Mouse (Mus musculus): Measurements from ENCODE around the gene Sh3kbp1. TPM values are rescaled to one million over a fixed set of nuclear protein-coding genes. Genes with fewer than 3 reads are reported as not detected.

The Sh3kbp1 gene
- polyA plus RNA-seq, 1 experiment from 2014 or later, result 31.6 TPM

- 83% methylated on average over 5 of the region's 5 CpGs for WGBS
- no peak for ATAC-seq
Observed at GRCm38 (mm10) chrX:159828135-159828534, 201.1 kb downstream of the Sh3kbp1 start.

GRCm38 (mm10) chrX:159829192-159829852 is 202.2 kb downstream of the Sh3kbp1 start:
- Histone ChIP-seq H3K9me3 (no peaks in the 10 kb centered on the region), H3K4me1 (replicated peaks) (no peaks in the 10 kb centered on the region), H3K9ac (no peak overlapping the region), H3K27ac (no peak overlapping the region), H3K4me3 (replicated peaks) (no peak overlapping the region), H3K4me2 (replicated peaks) (no peak overlapping the region), H3K27me3 (replicated peaks) (no peaks in the 10 kb centered on the region), H3K36me3 (no peaks in the 10 kb centered on the region)
- no peak for ATAC-seq
- WGBS, result 65% methylated on average over 6 of the region's 6 CpGs

More at GRCm38 (mm10) chrX:159828135-159828534, 201.1 kb downstream of the Sh3kbp1 start:
- H3K27me3 ChIP-seq (replicated peaks), result no peaks in the 10 kb centered on the region
- H3K9me3 ChIP-seq, result no peaks in the 10 kb centered on the region
- no peak overlapping the region for H3K9ac ChIP-seq
- no peak overlapping the region for H3K27ac ChIP-seq
- no peaks in the 10 kb centered on the region for H3K36me3 ChIP-seq
- no peaks in the 10 kb centered on the region for H3K4me1 ChIP-seq (replicated peaks)
- H3K4me3 ChIP-seq (replicated peaks), result no peak overlapping the region
- no peak overlapping the region for H3K4me2 ChIP-seq (replicated peaks)

- Histone ChIP-seq H3K9me3 (no peaks in the 10 kb centered on the region), H3K4me2 (replicated peaks) (no peak overlapping the region), H3K27ac (no peak overlapping the region), H3K27me3 (replicated peaks) (no peaks in the 10 kb centered on the region), H3K9ac (no peak overlapping the region), H3K4me1 (replicated peaks) (no peaks in the 10 kb centered on the region), H3K36me3 (no peaks in the 10 kb centered on the region), H3K4me3 (replicated peaks) (no peak overlapping the region)
- WGBS, result 35% methylated on average over 2 of the region's 2 CpGs
- no peak for ATAC-seq
Observed at GRCm38 (mm10) chrX:159831176-159831575, 204.1 kb downstream of the Sh3kbp1 start.

- 85% methylated on average over 4 of the region's 4 CpGs for WGBS
Observed at GRCm38 (mm10) chrX:159835239-159835638, 208.2 kb downstream of the Sh3kbp1 start.

GRCm38 (mm10) chrX:159837379-159837778 is 210.3 kb downstream of the Sh3kbp1 start:
- H3K9me3 ChIP-seq, result no peaks in the 10 kb centered on the region
- no peak for ATAC-seq
- 78% methylated on average over 1 of the region's 1 CpGs for WGBS

More at GRCm38 (mm10) chrX:159835239-159835638, 208.2 kb downstream of the Sh3kbp1 start:
- no peak overlapping the region for H3K9ac ChIP-seq
- H3K27ac ChIP-seq, result no peak overlapping the region
- no peaks in the 10 kb centered on the region for H3K4me1 ChIP-seq (replicated peaks)
- H3K4me2 ChIP-seq (replicated peaks), result no peak overlapping the region
- no peaks in the 10 kb centered on the region for H3K9me3 ChIP-seq
- no peaks in the 10 kb centered on the region for H3K27me3 ChIP-seq (replicated peaks)
- H3K4me3 ChIP-seq (replicated peaks), result no peak overlapping the region
- no peak for ATAC-seq
- no peaks in the 10 kb centered on the region for H3K36me3 ChIP-seq

DNA sequence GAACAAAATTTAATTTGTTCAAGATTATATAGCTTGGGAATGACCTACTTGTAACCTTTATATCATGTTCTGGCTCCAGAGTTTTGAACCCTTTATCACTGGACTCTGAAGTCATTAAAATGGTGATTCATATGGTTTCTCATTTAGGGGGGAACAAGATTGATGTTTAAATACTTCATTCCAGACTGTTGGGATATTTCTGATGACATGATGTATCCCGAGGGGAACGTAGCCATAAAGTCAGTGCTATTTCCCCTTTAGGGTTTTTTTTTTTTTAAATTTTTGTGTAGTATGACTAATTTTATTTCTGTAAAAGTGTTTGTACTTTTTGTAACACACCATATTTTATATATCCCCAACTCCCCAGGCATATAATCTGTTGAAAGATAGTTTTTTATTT is 212.7 kb downstream of the Sh3kbp1 start:
- H3K4me3 ChIP-seq (replicated peaks), result no peak overlapping the region
- no peak overlapping the region for H3K4me2 ChIP-seq (replicated peaks)
- H3K27ac ChIP-seq, result no peak overlapping the region
- no peaks in the 10 kb centered on the region for H3K36me3 ChIP-seq
- WGBS, result 73% methylated on average over 2 of the region's 2 CpGs
- no peaks in the 10 kb centered on the region for H3K9me3 ChIP-seq
- no peaks in the 10 kb centered on the region for H3K27me3 ChIP-seq (replicated peaks)
- no peak for ATAC-seq
- H3K4me1 ChIP-seq (replicated peaks), result no peaks in the 10 kb centered on the region
- no peak overlapping the region for H3K9ac ChIP-seq

More at GRCm38 (mm10) chrX:159837379-159837778, 210.3 kb downstream of the Sh3kbp1 start:
- Histone ChIP-seq H3K27me3 (replicated peaks) (no peaks in the 10 kb centered on the region), H3K4me3 (replicated peaks) (no peak overlapping the region), H3K4me2 (replicated peaks) (no peak overlapping the region), H3K4me1 (replicated peaks) (no peaks in the 10 kb centered on the region), H3K27ac (no peak overlapping the region), H3K36me3 (no peaks in the 10 kb centered on the region), H3K9ac (no peak overlapping the region)

GRCm38 (mm10) chrX:159840225-159840624 is 213.2 kb downstream of the Sh3kbp1 start:
- Histone ChIP-seq H3K27me3 (replicated peaks) (no peaks in the 10 kb centered on the region), H3K4me3 (replicated peaks) (no peak overlapping the region), H3K9ac (no peak overlapping the region), H3K9me3 (no peaks in the 10 kb centered on the region), H3K36me3 (no peaks in the 10 kb centered on the region), H3K4me1 (replicated peaks) (no peaks in the 10 kb centered on the region), H3K27ac (no peak overlapping the region), H3K4me2 (replicated peaks) (no peak overlapping the region)
- 49% methylated on average over 7 of the region's 7 CpGs for WGBS
- ATAC-seq, result no peak

DNA sequence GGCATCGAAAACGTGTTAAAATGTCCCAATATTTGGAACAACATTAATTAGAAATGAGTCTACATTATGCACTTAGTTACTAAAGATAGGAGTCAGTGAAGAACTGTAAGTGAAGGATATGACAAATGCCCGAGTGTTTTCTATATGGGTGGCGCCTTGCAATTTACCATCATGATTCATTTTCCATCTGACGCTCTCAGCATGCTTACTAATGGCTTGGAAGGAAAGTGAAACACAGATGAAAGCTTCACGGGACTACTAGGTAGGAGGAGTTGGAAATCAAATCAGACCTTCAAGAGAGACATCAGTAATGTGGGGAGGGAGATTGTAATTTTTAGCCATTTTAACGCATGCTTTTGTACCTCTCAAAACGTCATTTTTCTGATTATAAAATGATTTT is 223.7 kb downstream of the Sh3kbp1 start:
- H3K9me3 ChIP-seq, result no peaks in the 10 kb centered on the region
- no peaks in the 10 kb centered on the region for H3K36me3 ChIP-seq
- no peak overlapping the region for H3K27ac ChIP-seq
- no peaks in the 10 kb centered on the region for H3K4me1 ChIP-seq (replicated peaks)
- no peak overlapping the region for H3K4me2 ChIP-seq (replicated peaks)
- 86% methylated on average over 8 of the region's 8 CpGs for WGBS
- no peak for ATAC-seq
- H3K4me3 ChIP-seq (replicated peaks), result no peak overlapping the region
- H3K27me3 ChIP-seq (replicated peaks), result no peaks in the 10 kb centered on the region
- H3K9ac ChIP-seq, result no peak overlapping the region

GRCm38 (mm10) chrX:159856866-159857265 is 229.8 kb downstream of the Sh3kbp1 start:
- no peak overlapping the region for H3K9ac ChIP-seq
- ATAC-seq, result no peak
- H3K4me1 ChIP-seq (replicated peaks), result no peaks in the 10 kb centered on the region
- H3K9me3 ChIP-seq, result no peaks in the 10 kb centered on the region
- no peak overlapping the region for H3K4me2 ChIP-seq (replicated peaks)
- no peaks in the 10 kb centered on the region for H3K36me3 ChIP-seq
- no peak overlapping the region for H3K4me3 ChIP-seq (replicated peaks)
- H3K27ac ChIP-seq, result no peak overlapping the region
- H3K27me3 ChIP-seq (replicated peaks), result no peaks in the 10 kb centered on the region
- WGBS, result 86% methylated on average over 1 of the region's 1 CpGs

- Histone ChIP-seq H3K4me3 (replicated peaks) (no peak overlapping the region), H3K27me3 (replicated peaks) (no peaks in the 10 kb centered on the region), H3K4me2 (replicated peaks) (no peak overlapping the region), H3K36me3 (no peaks in the 10 kb centered on the region), H3K9ac (no peak overlapping the region), H3K4me1 (replicated peaks) (no peaks in the 10 kb centered on the region), H3K27ac (no peak overlapping the region), H3K9me3 (no peaks in the 10 kb centered on the region)
- 74% methylated on average over 1 of the region's 1 CpGs for WGBS
- no peak for ATAC-seq
Observed at GRCm38 (mm10) chrX:159858126-159858525, 231.1 kb downstream of the Sh3kbp1 start.

DNA sequence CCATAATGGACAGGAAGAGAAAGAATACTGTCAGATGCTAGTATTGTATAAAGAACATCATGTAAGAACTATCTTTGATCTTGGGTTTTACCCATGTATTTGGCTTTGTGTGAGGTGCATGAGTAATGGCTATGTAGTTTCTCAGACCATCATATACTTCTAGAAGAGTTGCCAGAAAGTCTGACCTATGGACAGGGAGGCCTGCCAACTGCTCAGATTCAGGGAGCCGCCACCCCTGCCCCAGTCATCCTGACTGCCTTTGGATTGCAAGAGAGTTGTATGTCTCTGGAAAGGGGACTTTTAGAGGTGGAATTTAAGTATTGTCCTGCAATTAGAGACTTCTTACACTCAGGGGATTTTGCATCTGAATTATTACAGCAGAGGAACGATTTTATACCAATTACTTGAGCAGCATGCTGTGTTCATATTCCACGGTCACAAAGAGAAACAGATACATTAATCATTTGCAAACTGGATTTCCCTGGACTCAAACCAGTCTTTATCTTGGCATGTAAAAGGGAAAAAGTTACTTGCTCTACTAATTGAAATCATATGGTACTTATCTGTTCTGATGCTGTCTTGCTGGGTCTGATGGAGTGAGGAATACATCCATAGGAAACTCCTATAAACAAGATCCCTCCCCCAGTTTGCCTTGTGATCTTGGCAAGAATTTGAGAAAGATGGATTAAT is 233.9 kb downstream of the Sh3kbp1 start:
- 74% methylated on average over 3 of the region's 3 CpGs for WGBS

DNA sequence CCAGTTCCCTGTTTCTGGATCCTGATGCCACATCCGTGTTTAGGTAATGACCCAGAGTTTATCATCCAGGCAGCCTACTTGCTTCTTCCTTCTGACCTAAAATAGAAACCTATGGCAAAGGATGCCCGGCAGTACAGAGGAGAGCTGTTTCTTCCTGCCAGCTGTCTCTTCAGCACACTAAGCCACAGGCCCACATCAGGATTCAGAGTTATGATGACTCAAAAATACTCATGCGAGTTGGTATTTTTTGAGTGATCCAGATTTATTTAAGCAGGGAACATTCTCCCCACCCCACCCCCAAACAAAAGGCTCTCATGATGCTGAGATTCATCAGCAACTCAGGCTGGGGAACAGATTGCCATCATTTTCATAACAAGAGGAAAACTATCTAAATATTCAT is 240.6 kb downstream of the Sh3kbp1 start:
- ATAC-seq, result no peak
- H3K4me3 ChIP-seq (replicated peaks), result no peak overlapping the region
- no peaks in the 10 kb centered on the region for H3K27me3 ChIP-seq (replicated peaks)
- no peak overlapping the region for H3K27ac ChIP-seq
- H3K9me3 ChIP-seq, result no peaks in the 10 kb centered on the region
- no peaks in the 10 kb centered on the region for H3K36me3 ChIP-seq
- H3K9ac ChIP-seq, result no peak overlapping the region
- no peaks in the 10 kb centered on the region for H3K4me1 ChIP-seq (replicated peaks)
- WGBS, result 67% methylated on average over 3 of the region's 3 CpGs
- no peak overlapping the region for H3K4me2 ChIP-seq (replicated peaks)

More for the DNA sequence above, 233.9 kb downstream of the Sh3kbp1 start:
- Histone ChIP-seq H3K36me3 (no peaks in the 10 kb centered on the region), H3K4me3 (replicated peaks) (no peak overlapping the region), H3K4me1 (replicated peaks) (no peaks in the 10 kb centered on the region), H3K4me2 (replicated peaks) (no peak overlapping the region), H3K9ac (no peak overlapping the region), H3K9me3 (no peaks in the 10 kb centered on the region), H3K27ac (no peak overlapping the region), H3K27me3 (replicated peaks) (no peaks in the 10 kb centered on the region)
- no peak for ATAC-seq

- Histone ChIP-seq H3K27me3 (replicated peaks) (no peaks in the 10 kb centered on the region), H3K9me3 (no peaks in the 10 kb centered on the region), H3K9ac (no peak overlapping the region), H3K4me2 (replicated peaks) (no peak overlapping the region), H3K4me1 (replicated peaks) (no peaks in the 10 kb centered on the region), H3K4me3 (replicated peaks) (no peak overlapping the region), H3K27ac (no peak overlapping the region), H3K36me3 (no peaks in the 10 kb centered on the region)
- 64% methylated on average over 2 of the region's 2 CpGs for WGBS
- no peak for ATAC-seq
Observed at GRCm38 (mm10) chrX:159872521-159872920, 245.4 kb downstream of the Sh3kbp1 start.

All from intestine, embryonic 15.5 days (tissue).